Mouse (Mus musculus): ENCODE data around the gene Bax. TPM values are rescaled to one million over a fixed set of nuclear protein-coding genes. Genes with fewer than 3 reads are reported as not detected.

Bax gene
- total and polyA plus RNA-seq, 3 experiments: 105 to 778 (median 205) TPM

DNA sequence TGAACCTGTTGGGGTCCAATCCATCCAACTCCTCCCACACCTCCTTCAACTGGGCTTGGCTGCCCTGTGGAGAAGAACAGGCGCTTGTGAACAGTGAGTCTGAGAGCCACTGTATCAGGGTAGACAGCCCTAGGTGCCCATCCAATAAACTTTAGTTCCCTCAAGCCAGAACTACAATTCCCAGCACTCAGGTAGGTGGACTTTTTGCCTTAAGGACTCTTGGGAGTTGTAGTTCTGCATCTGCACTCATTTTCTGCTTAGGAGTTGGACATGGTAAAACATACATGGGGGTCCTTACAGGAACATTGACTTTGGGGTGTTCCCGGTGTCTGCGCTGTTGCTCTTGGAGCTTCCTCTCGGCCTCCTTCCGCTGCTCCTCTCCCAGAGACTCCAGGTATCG, 31.7 kb upstream of the Bax start:
- Histone ChIP-seq H3K79me2 (ENCODE audit: control insufficient read depth, insufficient read depth, low read length, poor library complexity) (no peaks in the 10 kb centered on the region), H3K27ac (ENCODE audit: control insufficient read depth, low read depth, low read length) (no peak overlapping the region), H3K4me1 (ENCODE audit: control insufficient read depth in 1 of 2, insufficient read depth in 2 of 2, low read length in 2 of 2) (no peaks in the 10 kb centered on the region), H3K4me3 (ENCODE audit: control insufficient read depth in 1 of 2, insufficient read depth in 1 of 2, low read depth in 2 of 2, low read length in 2 of 2) (no peak overlapping the region), H3K9ac (ENCODE audit: control insufficient read depth, low read depth, low read length, poor library complexity, severe bottlenecking) (no peak overlapping the region), H3K36me3 (ENCODE audit: control insufficient read depth in 1 of 2, insufficient read depth in 2 of 2, low read length in 2 of 2) (peaks cover 0 to 2% of the 10 kb centered on the region in 2 experiments; a peak in 2 of 4 replicates), H3K9me3 (replicated peaks; ENCODE audit: insufficient read depth, low read length) (no peaks in the 10 kb centered on the region), H3K27me3 (ENCODE audit: control insufficient read depth in 1 of 2, insufficient read depth in 2 of 2, low read length in 2 of 2) (no peaks in the 10 kb centered on the region)
- DNase-seq (ENCODE audit: low read depth, low spot score): no peak
- TF ChIP-seq JUND (IDR thresholded peaks at IDR 0.05; ENCODE audit: low read depth, low read length) (no peak), CTCF (IDR thresholded peaks at IDR 0.05 in 2 of 3, conservative IDR thresholded peaks at IDR 0.05 in 1 of 3; ENCODE audit: control insufficient read depth in 1 of 3, insufficient read depth in 1 of 3, low read depth in 2 of 3, low read length in 3 of 3, poor library complexity in 1 of 3, severe bottlenecking in 1 of 3) (no peak), HCFC1 (IDR thresholded peaks at IDR 0.05; ENCODE audit: low read depth, low read length) (peak; percentile 74), CHD1 (IDR thresholded peaks at IDR 0.05; ENCODE audit: low read depth, low read length) (no peak)

DNA sequence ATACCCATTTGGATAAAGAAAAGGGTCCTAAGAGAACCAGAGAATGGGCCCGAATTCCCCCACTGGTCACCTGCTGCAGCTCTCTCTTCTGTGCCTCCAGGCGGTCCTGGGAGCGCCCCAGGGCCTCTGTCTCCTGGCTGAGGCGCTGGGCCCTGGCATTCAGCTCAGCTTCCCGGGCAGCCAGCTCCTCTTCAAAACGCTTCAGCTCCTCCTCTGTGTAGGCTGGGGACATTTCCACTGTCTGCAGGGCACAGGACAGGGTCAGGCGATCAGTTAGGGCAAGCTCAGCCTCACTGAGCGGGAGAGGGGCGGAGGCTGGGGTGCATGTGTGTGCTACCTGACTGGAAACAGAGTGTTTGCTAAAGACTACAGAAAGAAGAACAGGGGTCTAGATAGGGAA, 27.9 kb upstream of the Bax start:
- H3K4me3 ChIP-seq (ENCODE audit: control insufficient read depth in 1 of 2, insufficient read depth in 1 of 2, low read depth in 2 of 2, low read length in 2 of 2): no peak overlapping the region
- peaks cover 2 to 14% of the 10 kb centered on the region in 2 experiments for H3K36me3 ChIP-seq (ENCODE audit: control insufficient read depth in 1 of 2, insufficient read depth in 2 of 2, low read length in 2 of 2)
- no peaks in the 10 kb centered on the region for H3K79me2 ChIP-seq (ENCODE audit: control insufficient read depth, insufficient read depth, low read length, poor library complexity)
- H3K27ac ChIP-seq (ENCODE audit: control insufficient read depth, low read depth, low read length): no peak overlapping the region
- peaks cover 8 to 14% of the 10 kb centered on the region in 2 experiments for H3K4me1 ChIP-seq (ENCODE audit: control insufficient read depth in 1 of 2, insufficient read depth in 2 of 2, low read length in 2 of 2)
- no peaks in the 10 kb centered on the region for H3K27me3 ChIP-seq (ENCODE audit: control insufficient read depth in 1 of 2, insufficient read depth in 2 of 2, low read length in 2 of 2)
- DNase-seq (ENCODE audit: low read depth, low spot score): no peak
- no peak overlapping the region for H3K9ac ChIP-seq (ENCODE audit: control insufficient read depth, low read depth, low read length, poor library complexity, severe bottlenecking)
- TF ChIP-seq TAL1 (IDR thresholded peaks at IDR 0.05; ENCODE audit: low read length) (no peak), MAFK (IDR thresholded peaks at IDR 0.05; ENCODE audit: borderline replicate concordance, low read depth, low read length) (no peak), NRF1 (IDR thresholded peaks at IDR 0.05; ENCODE audit: insufficient read depth, low read depth, low read length, poor library complexity, severe bottlenecking) (no peak), MAX (IDR thresholded peaks at IDR 0.05; ENCODE audit: low read length) (no peak), UBTF (IDR thresholded peaks at IDR 0.05; ENCODE audit: borderline replicate concordance, insufficient read depth, low read depth, low read length) (no peak), MEF2A (IDR thresholded peaks at IDR 0.05; ENCODE audit: extremely low read depth, insufficient replicate concordance, low read depth, low read length, poor library complexity, severe bottlenecking) (no peak), ELF1 (IDR thresholded peaks at IDR 0.05; ENCODE audit: low read depth, low read length) (no peak), POLR2AphosphoS5 (IDR thresholded peaks at IDR 0.05; ENCODE audit: borderline replicate concordance, low read depth, low read length) (no peak), TCF12 (IDR thresholded peaks at IDR 0.05; ENCODE audit: low read depth, low read length) (no peak), NELFE (IDR thresholded peaks at IDR 0.05; ENCODE audit: low read depth, low read length) (no peak), USF1 (IDR thresholded peaks at IDR 0.05; ENCODE audit: low read depth, low read length) (no peak), SMC3 (IDR thresholded peaks at IDR 0.05; ENCODE audit: low read depth, low read length) (no peak), USF2 (IDR thresholded peaks at IDR 0.05; ENCODE audit: borderline replicate concordance in 1 of 2, insufficient read depth in 1 of 2, low read depth in 1 of 2, low read length in 2 of 2) (no peak), E2F4 (IDR thresholded peaks at IDR 0.05; ENCODE audit: borderline replicate concordance, low read depth, low read length) (no peak), HCFC1 (IDR thresholded peaks at IDR 0.05; ENCODE audit: low read depth, low read length) (no peak), JUND (IDR thresholded peaks at IDR 0.05; ENCODE audit: low read depth, low read length) (no peak)
- no peaks in the 10 kb centered on the region for H3K9me3 ChIP-seq (replicated peaks; ENCODE audit: insufficient read depth, low read length)
